Mouse (Mus musculus): ENCODE results near the gene Rae1.
A peak's percentile ranks its signal among the peaks of the same experiment; 100 is the strongest.

The Rae1 gene

GRCm38 (mm10) chr2:172999630-173000284, at the start of gene Rae1:
Gene Rae1 (plus strand): TSS chr2:173000117.
- peak; percentile 96 for DNase-seq (ENCODE audit: low spot score)

- no peak for DNase-seq (ENCODE audit: low spot score)
These were observed 49.7 kb upstream of the Rae1 start for GRCm38 (mm10) chr2:172950119-172950676.

GRCm38 (mm10) chr2:172950722-172951121, 49.2 kb upstream of the Rae1 start:
- no peak for DNase-seq (ENCODE audit: low spot score)

GRCm38 (mm10) chr2:172951976-172952375, 47.9 kb upstream of the Rae1 start:
- no peak for DNase-seq (ENCODE audit: low spot score)

DNA sequence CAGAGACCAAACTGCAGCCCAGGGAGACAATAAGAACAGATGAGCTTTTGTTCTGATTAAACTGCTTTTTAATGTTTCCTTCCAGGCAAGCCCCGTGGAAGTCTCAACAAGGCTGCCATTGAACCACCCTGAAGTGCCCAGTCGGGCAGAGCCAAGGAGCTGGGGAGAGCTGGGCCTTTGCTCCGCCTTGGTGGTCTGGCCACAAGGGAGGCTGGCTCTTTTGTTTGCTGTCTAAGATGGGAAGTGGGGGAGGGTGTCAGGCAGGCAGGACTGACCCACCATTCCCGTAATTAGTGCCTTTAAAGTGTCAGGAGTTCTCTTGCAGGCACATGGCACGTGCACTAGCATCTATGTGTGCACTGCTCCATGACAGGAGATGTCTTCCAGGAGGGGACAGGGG, 41.3 kb upstream of the Rae1 start:
- no peak for DNase-seq (ENCODE audit: low spot score)

GRCm38 (mm10) chr2:172959006-172959768, 40.7 kb upstream of the Rae1 start:
- DNase-seq (ENCODE audit: low spot score), result no peak

DNA sequence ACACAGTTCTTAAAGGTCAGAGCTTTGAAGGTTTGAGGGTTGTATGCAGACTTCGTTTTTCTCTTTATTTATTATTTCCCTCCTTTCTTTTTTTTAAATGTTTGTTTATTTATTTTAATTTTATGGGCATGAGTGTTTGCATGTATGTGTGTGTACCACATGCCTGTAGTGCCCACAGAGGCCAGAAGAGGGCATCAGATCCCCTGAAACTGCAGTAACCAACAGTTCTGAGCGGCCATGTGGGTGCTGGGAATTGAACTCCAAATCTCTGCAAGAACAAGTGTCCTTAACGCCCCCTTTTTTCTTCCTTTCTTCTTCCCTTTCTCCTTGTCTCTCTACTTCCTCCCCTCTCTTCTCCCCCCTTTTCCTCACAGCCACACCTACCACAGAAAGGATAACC, 39.6 kb upstream of the Rae1 start:
- DNase-seq (ENCODE audit: low spot score), result no peak

DNA sequence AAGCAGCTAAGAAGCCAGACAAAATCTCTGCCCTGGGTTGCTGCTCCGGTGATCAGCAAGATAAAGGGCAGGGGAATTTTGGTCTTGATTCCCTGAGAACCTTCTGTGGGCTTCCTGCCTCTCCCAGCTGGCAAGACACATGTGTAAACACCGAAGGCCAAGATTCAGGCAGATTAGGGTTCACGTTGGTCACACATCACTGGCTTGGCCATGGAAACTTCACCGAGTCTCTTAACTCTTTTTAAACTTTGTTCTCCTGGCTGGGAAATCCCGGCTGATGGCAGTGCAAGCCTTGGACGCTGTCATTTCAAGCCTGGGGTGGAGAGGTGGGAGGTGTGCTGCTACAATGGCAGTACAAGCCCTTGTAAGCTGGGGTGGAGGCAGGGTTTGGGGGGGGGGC, 38.7 kb upstream of the Rae1 start:
- DNase-seq (ENCODE audit: low spot score), result no peak

DNA sequence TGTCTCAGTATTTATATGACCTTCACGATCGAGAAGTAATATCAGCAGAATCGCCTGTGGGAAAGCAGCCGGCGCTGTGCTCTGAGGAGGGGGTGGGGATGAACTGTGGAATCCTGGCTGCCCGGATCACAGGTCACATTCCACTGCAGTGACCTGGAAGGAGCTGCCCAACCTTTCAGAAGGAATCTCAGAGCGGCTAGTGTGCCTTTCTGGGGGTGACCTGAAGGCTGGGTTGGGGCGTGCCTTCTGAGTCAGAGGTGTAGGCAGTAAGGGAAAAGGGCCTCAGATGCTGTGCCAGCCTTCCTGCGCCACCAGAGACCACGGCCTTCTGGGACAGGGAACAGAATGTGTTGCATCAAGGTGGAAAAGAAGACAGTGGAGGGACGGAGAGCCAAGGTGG, 34.7 kb upstream of the Rae1 start:
- DNase-seq (ENCODE audit: low spot score), result no peak

GRCm38 (mm10) chr2:172966480-172966879, 33.4 kb upstream of the Rae1 start:
- DNase-seq (ENCODE audit: low spot score), result no peak

GRCm38 (mm10) chr2:172971865-172972264, 28.1 kb upstream of the Rae1 start:
- no peak for DNase-seq (ENCODE audit: low spot score)

- DNase-seq (ENCODE audit: low spot score), result no peak
These were observed 25.9 kb upstream of the Rae1 start for GRCm38 (mm10) chr2:172973806-172974565.

DNA sequence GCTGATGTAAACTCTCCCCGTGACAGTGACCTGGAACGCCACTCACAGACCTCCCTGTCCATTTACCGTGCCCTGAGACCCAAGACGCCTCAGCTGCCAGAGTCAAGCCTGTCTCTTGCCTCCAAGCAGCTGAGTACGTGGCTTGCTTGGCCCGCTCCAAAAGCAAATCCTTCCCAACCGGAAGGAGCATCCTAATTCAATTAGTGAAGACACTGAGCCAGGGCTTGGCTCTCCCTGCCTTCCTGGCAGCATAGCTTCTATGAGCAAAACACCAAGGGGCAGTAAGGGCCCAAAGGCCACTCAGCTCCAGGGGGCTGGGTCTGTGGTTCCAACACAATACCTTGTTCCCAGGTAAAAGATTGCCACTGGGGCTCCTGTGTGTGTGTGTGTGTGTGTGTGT, 25.2 kb upstream of the Rae1 start:
- no peak for DNase-seq (ENCODE audit: low spot score)

- DNase-seq (ENCODE audit: low spot score), result no peak
These were observed 24.8 kb upstream of the Rae1 start for GRCm38 (mm10) chr2:172975159-172975558.

- no peak for DNase-seq (ENCODE audit: low spot score)
These were observed 23.2 kb upstream of the Rae1 start for GRCm38 (mm10) chr2:172976661-172977238.

DNA sequence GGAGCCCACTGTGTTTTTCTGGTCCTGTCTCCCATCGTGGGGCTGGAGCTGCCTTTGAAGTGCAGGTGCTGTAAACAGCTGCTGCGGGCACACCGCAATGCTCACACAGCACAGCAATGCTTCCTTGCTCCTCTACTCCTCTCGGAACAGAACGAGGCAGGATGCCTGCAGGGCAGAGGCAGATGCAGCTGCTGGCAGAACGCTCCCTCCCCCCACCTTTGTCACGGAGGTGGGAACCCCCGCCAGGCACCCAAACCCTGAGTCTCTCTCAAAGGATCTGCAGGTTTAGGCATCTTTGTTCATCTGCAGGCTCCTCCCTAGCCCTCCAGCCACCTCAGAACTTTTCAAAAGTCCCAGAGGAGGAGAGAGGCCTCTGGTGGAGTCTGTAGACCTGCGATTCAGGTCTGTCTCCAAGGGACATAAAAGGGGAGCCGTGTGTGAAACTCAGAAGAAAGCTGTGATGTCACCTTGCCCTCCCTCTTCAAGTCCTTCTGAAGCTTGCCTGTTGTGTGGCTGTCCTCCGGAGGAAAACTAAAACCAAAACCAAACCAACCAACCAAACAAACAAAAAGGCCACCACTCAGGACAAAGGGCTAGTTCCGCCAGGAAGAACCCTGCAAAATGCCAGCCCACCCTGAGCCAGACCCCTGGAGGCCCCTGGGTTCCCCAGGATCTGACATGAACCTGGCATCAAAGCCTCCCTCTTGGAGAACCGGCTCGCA, 22.3 kb upstream of the Rae1 start, which contains the start of gene Spo11:
TSS of gene Spo11 (plus strand) at position 292 of the 722 bp plus-strand sequence.
- no peak for DNase-seq (ENCODE audit: low spot score)

DNA sequence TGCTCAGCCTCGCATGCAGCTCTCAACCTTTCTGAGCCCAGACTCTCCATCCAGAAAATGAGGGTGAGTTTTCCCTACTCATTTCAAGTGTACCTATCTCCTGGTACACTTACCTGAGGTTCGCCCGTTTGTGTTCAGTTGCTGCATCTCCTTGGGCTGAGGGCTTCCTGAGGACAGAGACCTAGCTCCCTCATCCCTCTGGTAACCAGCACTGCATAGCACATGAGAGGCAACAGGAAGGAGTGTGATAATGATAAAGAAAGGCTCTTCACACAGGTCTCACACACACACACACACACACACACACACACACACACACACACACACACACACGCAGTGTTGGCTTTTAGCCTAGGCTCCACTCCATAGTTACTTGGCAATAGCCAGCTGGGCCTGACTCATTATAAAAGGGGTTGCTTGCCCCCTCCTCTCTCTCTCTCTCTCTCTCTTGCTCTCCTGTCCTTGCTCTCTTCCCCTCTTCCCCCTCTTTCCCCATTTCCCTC, 21.7 kb upstream of the Rae1 start:
- no peak for DNase-seq (ENCODE audit: low spot score)

DNA sequence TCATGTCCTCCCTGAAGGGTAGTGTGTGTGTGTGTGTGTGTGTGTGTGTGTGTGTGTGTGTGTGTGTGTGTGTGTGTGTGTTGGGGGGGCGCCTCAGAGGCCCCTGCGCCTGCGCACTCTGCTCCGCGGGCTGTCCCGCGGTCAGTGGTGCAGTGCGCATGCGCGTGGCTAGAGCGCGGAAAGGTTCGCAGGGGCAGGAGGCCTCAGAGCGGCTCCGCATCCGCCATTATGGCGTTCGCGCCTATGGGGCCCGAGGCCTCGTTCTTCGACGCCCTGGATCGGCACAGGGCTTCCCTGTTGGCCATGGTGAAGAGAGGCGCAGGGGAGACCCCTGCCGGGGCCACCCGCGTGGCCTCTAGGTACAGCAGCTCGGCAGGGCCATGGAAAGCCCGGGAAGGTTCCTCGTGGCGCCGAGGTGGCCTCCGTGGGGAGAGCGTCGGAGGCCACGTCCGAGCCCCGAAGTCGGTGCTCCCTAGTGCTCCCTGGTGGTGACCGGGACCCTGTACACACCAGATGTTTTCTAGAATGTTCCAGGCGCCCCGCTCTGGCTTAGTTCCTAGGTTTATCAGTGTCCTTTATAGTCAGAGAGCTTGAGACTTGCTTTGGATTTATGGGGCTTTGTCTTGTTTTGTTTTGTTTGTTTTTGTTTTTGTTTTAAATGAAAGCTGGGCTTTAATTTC, 20.1 kb upstream of the Rae1 start:
- no peak for DNase-seq (ENCODE audit: low spot score)

- DNase-seq (ENCODE audit: low spot score), result no peak
These were observed 16.9 kb upstream of the Rae1 start for GRCm38 (mm10) chr2:172982776-172983561.

DNA sequence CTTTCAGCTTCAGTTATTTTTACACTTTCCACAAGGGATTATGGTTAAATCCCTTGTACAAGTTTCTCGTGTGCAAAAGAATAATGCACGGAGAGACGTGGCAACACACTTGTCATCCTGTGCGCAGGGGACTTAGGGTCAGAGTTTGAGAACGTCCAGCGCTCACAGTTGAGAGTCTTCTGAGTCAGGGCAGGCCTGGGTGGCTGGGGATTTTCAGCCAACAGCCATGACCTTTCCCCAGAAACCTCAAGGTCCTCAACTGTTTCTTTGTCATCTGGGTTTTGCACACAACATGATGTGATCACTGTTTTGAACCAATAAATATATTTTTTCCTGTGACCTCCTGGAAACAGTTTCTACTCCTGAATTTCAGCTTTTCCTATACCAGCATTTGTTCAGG, 9.8 kb upstream of the Rae1 start:
- DNase-seq (ENCODE audit: low spot score), result no peak

Measured in layer of hippocampus, adult 9-10 months (tissue).